Mouse (Mus musculus) T-cell, adult 2 months (primary cell): Measurements from ENCODE around the gene Enpp3.
A peak's percentile ranks its signal among the peaks of the same experiment; 100 is the strongest.

Source experiments
- DNase-seq: peaks from one replicate; pipeline ENCODE4 v3.0.0; 2022; ENCODE audit warnings: low spot score

The Enpp3 gene

DNA sequence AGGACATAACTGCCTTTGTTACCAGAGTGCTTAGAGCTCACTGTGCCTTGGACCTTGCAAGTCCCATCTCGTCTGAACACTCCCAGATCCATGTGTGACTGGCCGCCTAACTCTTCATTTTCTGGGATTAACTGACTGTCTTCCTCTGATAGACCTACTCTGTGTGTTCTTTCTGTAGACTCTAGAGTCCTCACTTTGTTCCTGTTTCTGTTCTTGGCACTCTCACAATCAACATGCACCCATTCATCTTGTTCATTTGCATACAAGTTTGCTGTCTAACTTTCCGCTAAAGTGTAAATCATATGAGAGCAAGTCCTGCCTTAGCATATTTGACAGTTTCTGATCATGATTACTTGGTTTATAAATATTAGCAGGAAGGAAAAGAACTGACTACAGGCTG is 79.4 kb downstream of the Enpp3 start:
- no peak for DNase-seq

DNA sequence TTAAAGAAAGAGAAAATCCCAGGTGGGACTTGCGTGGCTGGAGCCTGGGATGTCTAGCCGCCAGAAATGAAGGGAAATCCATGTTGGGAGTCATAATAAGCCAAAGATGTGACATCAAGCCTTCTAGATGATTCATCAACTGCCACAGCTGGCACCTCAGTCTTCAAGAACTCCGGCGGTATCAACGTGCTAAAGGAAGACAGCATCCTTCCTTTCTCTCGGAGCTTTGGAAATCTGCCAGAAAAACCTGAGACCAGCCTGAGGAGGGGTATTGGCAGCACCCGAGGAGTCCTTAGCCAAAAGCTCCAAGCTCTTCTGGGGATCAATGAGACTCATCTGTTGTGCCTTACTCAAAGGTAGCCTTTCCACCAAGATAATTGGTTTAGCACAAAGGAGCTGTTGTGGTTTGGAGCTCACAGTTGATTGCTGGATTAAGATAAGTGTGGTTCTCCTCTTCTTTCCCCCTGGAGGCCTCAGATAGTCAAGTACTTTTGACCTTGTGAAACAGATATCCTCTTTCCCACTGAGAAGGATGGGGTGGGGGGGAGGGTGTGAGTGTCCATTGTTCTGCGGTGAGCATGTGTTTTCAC is 84.2 kb downstream of the Enpp3 start:
- DNase-seq = peak; percentile 6

DNA sequence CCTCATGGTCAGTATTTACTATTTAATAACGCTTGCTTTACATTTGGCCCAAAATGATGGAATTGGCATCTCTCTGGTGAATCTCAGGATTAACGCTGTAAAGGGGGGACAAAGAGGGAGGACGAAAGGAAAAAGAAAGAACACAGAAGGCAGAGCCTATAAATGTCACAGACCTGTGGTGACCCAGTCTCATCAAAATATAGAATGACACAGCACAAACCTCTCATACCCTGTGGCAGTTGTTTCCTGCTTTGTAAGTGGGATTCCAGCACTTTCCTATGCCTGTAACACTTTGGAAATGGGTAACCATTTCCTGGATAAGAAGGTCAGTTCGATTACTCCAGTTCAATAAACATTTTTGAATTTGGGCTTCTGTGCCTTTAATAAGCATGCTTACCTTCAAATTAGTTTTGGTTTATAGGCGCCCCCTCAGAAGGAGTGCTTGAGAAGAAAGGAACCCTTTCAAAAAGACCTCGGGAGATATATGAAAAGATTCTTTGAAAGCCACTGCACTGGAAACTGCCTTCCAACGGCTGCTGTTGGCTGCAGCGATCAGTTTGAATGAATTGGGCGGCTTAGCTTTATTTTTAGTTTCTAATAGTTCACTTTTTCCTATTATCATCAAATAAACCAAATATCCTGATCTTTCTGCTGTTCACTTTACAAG is 87.6 kb downstream of the Enpp3 start:
- DNase-seq = no peak

DNA sequence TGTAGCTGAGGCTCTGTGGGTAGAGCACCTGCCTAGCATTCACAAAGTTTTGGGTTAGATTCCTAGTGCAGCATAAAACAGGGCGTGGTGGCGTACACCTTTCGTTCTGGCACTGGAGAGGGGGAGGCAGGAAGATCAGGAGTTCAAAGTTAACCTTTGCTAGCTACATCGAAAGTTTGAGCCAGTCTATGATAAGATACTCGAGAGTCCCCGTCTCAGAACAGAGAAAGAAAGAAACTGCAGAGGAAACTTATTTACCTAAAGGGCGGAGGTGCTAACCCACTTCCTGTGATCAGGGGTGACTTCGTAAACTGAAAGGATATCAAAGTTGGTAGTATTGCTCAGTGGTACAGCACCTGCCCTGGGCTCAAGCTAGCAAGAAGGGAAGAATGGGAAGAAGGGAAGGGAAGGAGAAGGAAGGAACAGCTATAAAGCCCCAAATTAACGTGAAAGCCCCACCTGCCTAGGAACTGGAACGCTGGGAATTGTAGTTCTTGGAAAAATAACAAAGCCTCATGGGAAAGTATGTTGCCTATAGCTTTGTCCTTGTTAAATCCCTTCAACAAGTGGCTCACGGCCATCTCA is 88.3 kb downstream of the Enpp3 start:
- peak; percentile 83 for DNase-seq

GRCm38 (mm10) chr10:24753536-24754250 is 88.9 kb downstream of the Enpp3 start:
- peak; percentile 66 for DNase-seq

GRCm38 (mm10) chr10:24742950-24743487 is 99.6 kb downstream of the Enpp3 start:
- no peak for DNase-seq

- DNase-seq = no peak
Measured at GRCm38 (mm10) chr10:24741229-24742198, 101.1 kb downstream of the Enpp3 start.

DNA sequence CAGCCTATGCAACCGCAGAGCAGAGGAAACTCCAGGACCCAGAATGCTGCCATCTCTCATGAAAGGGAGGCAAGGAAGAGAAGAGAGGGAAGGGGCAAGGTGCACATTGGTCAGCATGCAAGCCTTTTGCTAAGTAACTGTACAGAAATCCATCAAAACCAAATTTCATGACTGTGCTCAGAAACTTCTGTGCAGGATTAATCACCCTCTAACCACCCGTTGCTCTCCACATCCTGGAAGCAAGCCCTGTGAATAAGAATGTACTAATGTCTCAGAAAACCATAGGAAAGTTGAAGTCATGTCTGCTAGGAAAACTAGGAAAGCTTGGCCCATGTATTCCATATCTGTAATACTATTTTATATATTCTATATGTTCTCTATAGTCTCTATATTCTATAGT is 103.5 kb downstream of the Enpp3 start:
- no peak for DNase-seq

GRCm38 (mm10) chr10:24738456-24738855 is 104.2 kb downstream of the Enpp3 start:
- DNase-seq = no peak

- DNase-seq = no peak
Measured at GRCm38 (mm10) chr10:24735027-24735777, 107.4 kb downstream of the Enpp3 start.

DNA sequence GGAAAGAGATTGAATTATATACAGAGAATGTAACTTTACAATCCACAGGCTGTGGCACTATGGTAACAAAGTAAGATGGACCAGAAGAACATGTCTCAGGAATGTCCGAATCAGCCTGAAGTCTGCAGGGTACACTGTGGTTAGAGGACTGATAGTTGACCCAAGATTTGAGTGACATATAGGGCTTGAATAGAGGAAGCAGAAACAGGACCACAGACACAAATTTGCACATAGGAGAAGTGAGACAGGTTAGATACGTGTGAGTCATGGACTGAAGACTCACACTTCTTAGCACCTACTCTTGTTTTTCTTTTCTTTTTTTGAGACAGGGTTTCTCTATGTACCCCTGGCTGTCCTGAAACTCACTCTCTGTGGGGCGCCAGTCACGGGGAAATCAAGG is 115.1 kb downstream of the Enpp3 start:
- DNase-seq = no peak

- DNase-seq = no peak
Measured at GRCm38 (mm10) chr10:24725197-24725596, 117.4 kb downstream of the Enpp3 start.
